Mouse (Mus musculus) liver, embryonic 14.5 days (tissue): ENCODE results near the gene Nav2.

ENCODE experiments used
- CTCF ChIP-seq: IDR thresholded peaks from 2 replicates; pipeline ENCODE4 v1.5.1; 2016; ENCODE audit warnings: antibody characterized with exemption, low read depth, control low read depth
- EP300 ChIP-seq: IDR thresholded peaks from 2 replicates; pipeline ENCODE4 v1.6.1; 2016; ENCODE audit warnings: antibody characterized with exemption, low read depth

GRCm38 (mm10) chr7:48871292-48871691 lies 37.2 kb upstream of the Nav2 start:
- TF ChIP-seq CTCF, result no peak
- TF ChIP-seq EP300, result no peak
